Mouse (Mus musculus) liver, adult 2 months (tissue): ENCODE measurements around the gene Pttg1ip. TPM values are rescaled to one million over a fixed set of nuclear protein-coding genes. Genes with fewer than 3 reads are reported as not detected.

Source experiments
- DNase-seq: peaks from one replicate; pipeline ENCODE4 v3.0.0-alpha.2; 2011; ENCODE audit warnings: low read depth, low spot score; ENCODE audit errors: extremely low read depth
- H3K27ac ChIP-seq: fragments of 200-500 bp; replicated peaks from 2 replicates; pipeline ENCODE4 v1.5.1; 2012; ENCODE audit warnings: low read depth, mild to moderate bottlenecking, control low read depth, inconsistent platforms, low read length; ENCODE audit not compliant: insufficient read depth
- H3K27me3 ChIP-seq: fragments of 200-500 bp; 2 replicates; pipeline ENCODE4 v1.6.1; 2012; ENCODE audit warnings: mild to moderate bottlenecking, moderate library complexity, low read length, inconsistent platforms; ENCODE audit not compliant: control insufficient read depth, insufficient read depth
- H3K36me3 ChIP-seq: fragments of 200-500 bp; 2 replicates; pipeline ENCODE4 v1.6.1; 2012; ENCODE audit warnings: low read length, inconsistent platforms; ENCODE audit not compliant: control insufficient read depth, insufficient read depth
- H3K4me1 ChIP-seq: fragments of 200-500 bp; 2 replicates; pipeline ENCODE4 v1.6.1; 2011; ENCODE audit warnings: low read length; ENCODE audit not compliant: control insufficient read depth, insufficient read depth
- H3K4me3 ChIP-seq: fragments of 200-500 bp; 2 replicates; pipeline ENCODE4 v1.5.1; 2011; ENCODE audit warnings: low read depth, mild to moderate bottlenecking, control low read depth, low read length, moderate library complexity; ENCODE audit not compliant: insufficient read depth
- H3K79me2 ChIP-seq: fragments of 200-500 bp; 2 replicates; pipeline ENCODE4 v1.6.1; 2012; ENCODE audit warnings: inconsistent platforms, mild to moderate bottlenecking, low read length, moderate library complexity; ENCODE audit not compliant: control insufficient read depth, insufficient read depth
- H3K9ac ChIP-seq: fragments of 200-500 bp; 2 replicates; pipeline ENCODE4 v1.6.1; 2012; ENCODE audit warnings: low read depth, mild to moderate bottlenecking, control low read depth, inconsistent platforms, low read length
- CTCF ChIP-seq: fragments of 200-500 bp; IDR thresholded peaks from 2 replicates; pipeline ENCODE4 v1.5.1; 2011; ENCODE audit warnings: low read depth, low read length, control low read depth
- POLR2A ChIP-seq: fragments of 200-500 bp; IDR thresholded peaks from 2 replicates; pipeline ENCODE4 v1.6.1; 2011; ENCODE audit warnings: low read length, control low read depth; ENCODE audit not compliant: insufficient read depth; ENCODE audit errors: extremely low read depth
- WGBS: fragments of 180-500 bp; shearing (Covaris S2); methylation state at CpG from one replicate; pipeline ENCODE4 v1.1.7; 2018; 5-methylcytosine and 5-hydroxymethylcytosine counted together
- polyA plus RNA-seq: library from polyadenylated mRNA; depleted of rRNA; stranded (reverse); fragments of >200 nt; gene quantifications from 2 replicates; pipeline ENCODE4 v1.2.3, GENCODE M21; 2012
- total RNA-seq: library from RNA; depleted of rRNA; stranded (reverse); fragments of >200 nt; gene quantifications from 2 replicates; pipeline ENCODE4 v1.2.3, GENCODE M21; 2014

Pttg1ip gene
- total and polyA plus RNA-seq, 2 experiments: 146 to 218 TPM

GRCm38 (mm10) chr10:77572225-77572624 is 9.3 kb upstream of the Pttg1ip start:
- Histone ChIP-seq H3K4me3 (no peak overlapping the region), H3K36me3 (no peaks in the 10 kb centered on the region), H3K4me1 (peaks cover 16% of the 10 kb centered on the region; the same call in 1 of the 2 replicates), H3K9ac (no peak overlapping the region; the same call in 1 of the 2 replicates), H3K79me2 (no peaks in the 10 kb centered on the region), H3K27ac (peak overlapping the region; percentile 23), H3K27me3 (no peaks in the 10 kb centered on the region)
- WGBS: 7% methylated on average over 3 of the region's 3 CpGs
- DNase-seq: no peak
- TF ChIP-seq POLR2A (no peak), CTCF (peak; percentile 44)

DNA sequence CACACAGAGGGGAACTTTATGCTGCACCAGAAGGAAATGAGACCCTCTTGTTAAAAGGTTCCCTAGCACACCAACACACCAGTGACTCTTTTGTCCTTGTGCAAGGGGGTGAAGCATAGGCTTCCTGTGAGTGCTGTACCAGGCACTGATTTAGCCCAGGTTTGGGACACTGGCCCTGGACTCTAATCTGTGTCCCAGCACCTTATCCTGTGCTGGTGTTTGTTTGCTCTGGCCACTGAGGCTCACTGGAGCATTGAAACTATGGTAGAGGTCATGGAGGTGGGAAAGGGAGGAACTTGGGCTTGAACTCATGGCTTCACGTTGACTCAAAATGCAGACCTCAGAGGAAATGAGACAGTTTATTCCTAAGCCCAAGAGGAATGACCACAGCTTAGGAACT is 8.4 kb upstream of the Pttg1ip start:
- Histone ChIP-seq H3K27ac (peak overlapping the region; percentile 35; the same call in 1 of the 2 replicates), H3K4me3 (no peak overlapping the region), H3K27me3 (no peaks in the 10 kb centered on the region), H3K4me1 (peaks cover 16% of the 10 kb centered on the region; the same call in 1 of the 2 replicates), H3K9ac (no peak overlapping the region), H3K36me3 (no peaks in the 10 kb centered on the region), H3K79me2 (no peaks in the 10 kb centered on the region)
- WGBS: 10% methylated on average over 1 of the region's 1 CpGs
- TF ChIP-seq POLR2A: no peak
- TF ChIP-seq CTCF: no peak
- peak; percentile 84 for DNase-seq

DNA sequence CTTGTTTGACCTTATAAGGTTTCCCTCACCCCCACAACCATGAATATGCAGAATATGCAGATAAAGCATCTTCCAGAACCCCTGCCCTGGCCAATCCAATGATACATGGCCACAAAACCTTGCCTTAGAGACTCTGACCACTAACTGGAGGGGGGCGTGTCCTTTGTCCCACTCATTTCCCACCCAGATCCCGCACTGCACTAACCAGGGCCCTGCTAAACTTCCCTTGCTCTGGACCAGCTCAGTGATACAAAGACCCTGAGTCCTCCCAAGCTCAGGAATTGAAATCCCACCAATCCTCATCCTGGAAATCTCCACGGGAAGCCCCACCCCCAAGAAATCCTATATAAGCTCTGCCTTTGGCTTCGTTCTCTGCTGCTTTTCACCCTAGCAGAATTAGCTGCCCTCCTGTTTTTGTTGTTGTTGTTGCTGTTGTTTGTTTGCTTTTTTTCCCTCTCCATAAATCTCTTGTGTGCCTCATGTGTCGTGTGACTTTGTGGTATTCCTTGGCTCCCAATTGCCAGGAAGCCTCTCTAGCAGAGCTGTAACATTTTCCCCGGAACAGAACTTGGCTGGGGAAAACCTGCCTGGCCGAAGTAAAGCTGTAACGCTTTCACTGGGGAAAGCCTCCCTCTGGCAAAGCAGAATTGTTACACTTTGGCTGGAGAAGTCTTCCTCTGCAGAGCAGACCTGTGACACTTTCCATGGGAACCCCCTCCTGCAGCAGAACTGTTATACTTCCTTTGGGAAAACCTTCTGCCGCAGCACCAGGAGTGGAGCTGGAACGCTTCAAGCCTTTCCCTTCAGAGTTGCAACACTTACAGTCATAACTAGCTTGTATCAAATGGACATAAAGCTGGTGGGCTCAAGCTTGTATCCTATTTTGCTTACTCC is 1.2 kb upstream of the Pttg1ip start:
- H3K9ac ChIP-seq: no peak overlapping the region
- 0 out of 2 replicates have a peak overlapping the region, but pooled peaks have one; percentile 84 for H3K27ac ChIP-seq
- H3K36me3 ChIP-seq: no peaks in the 10 kb centered on the region
- WGBS: 69% methylated on average over 10 of the region's 10 CpGs
- no peaks in the 10 kb centered on the region for H3K27me3 ChIP-seq
- DNase-seq: peak; percentile 28
- H3K4me1 ChIP-seq: peaks cover 17% of the 10 kb centered on the region
- H3K4me3 ChIP-seq: no peak overlapping the region
- TF ChIP-seq POLR2A (no peak), CTCF (no peak)
- H3K79me2 ChIP-seq: peaks cover 18% of the 10 kb centered on the region; the same call in 1 of the 2 replicates

DNA sequence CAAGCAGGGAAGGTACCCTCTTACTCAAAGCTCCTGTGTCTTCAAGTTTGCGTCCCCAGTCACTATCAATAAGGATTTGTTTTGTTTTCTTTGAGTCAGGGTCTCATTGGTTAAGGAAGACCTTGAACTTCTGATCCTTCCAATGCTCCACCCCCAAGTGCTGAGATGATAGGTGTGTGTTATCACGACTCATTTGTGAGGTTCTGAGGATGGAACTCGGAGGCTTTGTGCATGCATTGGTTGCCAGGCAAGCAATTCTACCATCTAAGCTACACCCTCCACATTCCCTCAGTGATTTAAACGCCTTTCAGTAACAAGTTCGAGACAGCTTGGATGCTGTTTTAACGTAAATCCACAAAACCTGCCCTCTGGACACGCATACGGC is 505 bp upstream of the Pttg1ip start:
- peaks cover 25% of the 10 kb centered on the region; the same call in 1 of the 2 replicates for H3K79me2 ChIP-seq
- peaks cover 22% of the 10 kb centered on the region for H3K4me1 ChIP-seq
- peak overlapping the region; percentile 5 for H3K4me3 ChIP-seq
- H3K9ac ChIP-seq: peak overlapping the region; percentile 68
- peak overlapping the region; percentile 84 for H3K27ac ChIP-seq
- TF ChIP-seq POLR2A (no peak), CTCF (no peak)
- DNase-seq: peak; percentile 66
- H3K36me3 ChIP-seq: no peaks in the 10 kb centered on the region
- H3K27me3 ChIP-seq: no peaks in the 10 kb centered on the region
- 1% methylated on average over 8 of the region's 8 CpGs for WGBS

DNA sequence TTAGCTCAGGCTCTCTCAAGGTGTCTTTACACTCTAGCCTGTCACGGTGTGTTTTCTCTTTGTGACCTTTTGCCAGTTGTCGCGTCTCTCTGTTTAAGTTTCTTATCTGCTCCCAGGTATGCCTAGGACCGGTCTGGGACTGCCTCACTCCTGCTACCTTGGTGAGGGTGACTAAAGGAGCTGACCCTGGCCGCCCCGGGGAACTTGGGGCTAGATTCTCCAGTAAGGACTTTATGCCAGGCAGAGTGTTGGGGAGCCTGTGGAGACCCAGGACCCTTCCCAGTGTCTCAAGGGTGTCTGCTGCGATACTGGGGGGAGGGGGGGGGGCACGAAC is 732 bp downstream of the Pttg1ip start:
- peak overlapping the region; percentile 96 for H3K9ac ChIP-seq
- H3K27ac ChIP-seq: peak overlapping the region; percentile 96
- no peak for TF ChIP-seq POLR2A
- TF ChIP-seq CTCF: no peak
- peaks cover 34% of the 10 kb centered on the region for H3K4me1 ChIP-seq
- H3K4me3 ChIP-seq: peak overlapping the region; percentile 89
- WGBS: 2% methylated on average over 8 of the region's 8 CpGs
- H3K27me3 ChIP-seq: no peaks in the 10 kb centered on the region
- H3K36me3 ChIP-seq: no peaks in the 10 kb centered on the region
- DNase-seq: no peak
- H3K79me2 ChIP-seq: peaks cover 37% of the 10 kb centered on the region; the same call in 1 of the 2 replicates

- WGBS: 45% methylated on average over 10 of the region's 10 CpGs
- Histone ChIP-seq H3K4me3 (no peak overlapping the region), H3K4me1 (peaks cover 48% of the 10 kb centered on the region), H3K36me3 (peaks cover 6% of the 10 kb centered on the region; the same call in 1 of the 2 replicates), H3K79me2 (peaks cover 50% of the 10 kb centered on the region), H3K27ac (0 out of 2 replicates have a peak overlapping the region, but pooled peaks have one; percentile 9), H3K27me3 (no peaks in the 10 kb centered on the region), H3K9ac (no peak overlapping the region)
- peak; percentile 50 for DNase-seq
- TF ChIP-seq CTCF: no peak
- no peak for TF ChIP-seq POLR2A
Observed at GRCm38 (mm10) chr10:77583795-77584422, 2.4 kb downstream of the Pttg1ip start.
